Mouse (Mus musculus): ENCODE measurements around the gene Mbd6.
"Not testable (repeated sequence)": the region's sequence is repeated elsewhere in the genome, so short reads cannot be mapped to it uniquely, and the experiment has no call there.

Mbd6 gene

DNA sequence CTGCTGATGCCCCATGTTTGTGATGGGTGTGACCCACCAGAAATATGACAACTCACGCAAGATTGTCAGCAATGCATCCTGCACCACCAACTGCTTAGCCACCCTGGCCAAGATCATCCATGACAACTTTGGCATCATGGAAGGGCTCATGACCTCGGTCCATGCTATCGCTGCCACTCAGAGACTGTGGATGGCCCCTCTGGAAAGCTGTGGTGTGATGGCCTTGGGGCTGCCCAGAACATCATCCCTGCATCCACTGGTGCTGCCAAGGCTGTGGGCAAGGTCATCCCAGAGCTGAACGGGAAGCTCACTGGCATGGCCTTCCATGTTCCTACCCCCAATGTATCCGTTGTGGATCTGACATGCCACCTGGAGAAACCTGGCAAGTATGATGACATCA is 24.7 kb upstream of the Mbd6 start:
- in situ Hi-C loops (cut with MboI, MseI) = not testable (repeated sequence)

DNA sequence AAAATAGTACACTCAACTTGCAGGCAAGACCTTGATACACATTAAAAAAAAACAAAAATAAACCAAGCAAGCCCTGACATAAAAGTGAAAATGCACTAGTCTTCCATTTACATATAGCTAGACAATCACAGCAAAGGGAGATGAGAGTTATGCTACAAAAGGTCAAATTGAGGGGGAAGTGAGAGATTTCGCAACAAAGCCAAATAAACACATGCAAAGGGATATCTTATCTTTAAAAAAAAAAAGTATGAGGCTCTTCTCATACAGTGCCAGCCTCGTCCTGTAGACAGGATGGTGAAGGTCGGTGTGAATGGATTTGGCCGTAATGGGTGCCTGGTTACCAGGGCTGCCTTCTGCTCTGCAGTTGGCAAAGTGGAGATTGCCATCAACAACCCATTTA is 24.0 kb upstream of the Mbd6 start:
- in situ Hi-C loops (cut with MboI, MseI) = no loop called here

DNA sequence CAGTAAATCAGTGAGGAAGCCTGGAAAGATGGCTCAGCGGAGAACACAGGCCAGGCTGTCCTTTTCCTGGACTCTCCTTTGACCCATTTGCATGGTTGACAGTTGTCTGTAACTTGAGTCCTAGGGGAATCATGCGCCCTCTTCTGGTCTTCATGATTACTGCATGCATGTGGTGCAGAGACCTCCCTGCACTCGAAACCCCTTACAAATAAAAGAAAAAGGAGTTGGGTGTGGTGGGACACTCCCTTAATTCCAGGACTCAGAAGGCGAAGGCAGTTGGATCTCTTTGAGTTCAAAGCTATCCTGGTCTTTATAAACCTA is 23.5 kb upstream of the Mbd6 start:
- in situ Hi-C loops (cut with MboI, MseI) = no loop called here

DNA sequence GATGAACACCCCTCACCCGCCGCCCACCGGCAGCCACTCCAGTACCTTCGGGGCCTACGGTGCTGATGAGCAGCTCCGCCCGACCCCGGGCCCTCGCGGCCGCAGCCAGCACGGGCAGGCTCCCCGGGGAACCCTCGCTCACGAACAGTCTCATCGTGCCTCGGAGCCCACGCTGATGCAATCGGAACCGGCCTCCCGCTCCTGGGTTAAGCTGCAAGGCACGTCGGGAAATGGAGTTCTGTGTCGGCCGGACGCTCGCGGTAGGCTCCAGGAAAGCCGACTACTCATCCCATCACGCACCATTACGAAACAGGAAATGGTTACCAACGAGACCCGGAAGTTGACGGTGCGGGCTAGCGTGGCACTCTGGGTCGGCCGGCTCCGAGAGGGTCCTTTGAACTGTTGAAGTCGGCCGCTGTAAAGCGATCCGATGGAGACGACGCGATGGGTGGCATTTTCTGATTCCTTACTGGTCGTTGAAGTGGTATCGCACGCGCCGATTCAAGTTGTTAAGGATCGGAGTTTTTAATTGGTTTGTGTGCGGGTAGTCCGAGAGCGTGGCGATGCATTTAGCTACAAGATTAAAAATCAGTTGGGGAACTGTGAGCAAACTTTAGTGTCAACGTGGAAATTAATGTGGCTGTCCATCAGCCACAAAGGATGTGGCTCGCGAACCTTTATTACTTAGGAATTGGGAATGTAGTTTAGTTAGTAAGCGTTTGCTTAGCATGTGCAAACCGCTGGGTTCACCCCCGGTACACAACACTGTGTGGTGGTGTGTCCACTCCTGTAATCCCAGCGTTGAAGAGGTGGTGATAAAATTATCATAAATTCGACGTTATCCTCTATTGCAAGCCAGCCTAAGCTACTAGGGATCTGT is 22.9 kb upstream of the Mbd6 start, which contains the start of gene Mars:
Gene Mars, minus strand, starts transcription at position 311 of the 880 bp plus-strand sequence.
- in situ Hi-C loops (cut with MboI, MseI) = no loop called here

DNA sequence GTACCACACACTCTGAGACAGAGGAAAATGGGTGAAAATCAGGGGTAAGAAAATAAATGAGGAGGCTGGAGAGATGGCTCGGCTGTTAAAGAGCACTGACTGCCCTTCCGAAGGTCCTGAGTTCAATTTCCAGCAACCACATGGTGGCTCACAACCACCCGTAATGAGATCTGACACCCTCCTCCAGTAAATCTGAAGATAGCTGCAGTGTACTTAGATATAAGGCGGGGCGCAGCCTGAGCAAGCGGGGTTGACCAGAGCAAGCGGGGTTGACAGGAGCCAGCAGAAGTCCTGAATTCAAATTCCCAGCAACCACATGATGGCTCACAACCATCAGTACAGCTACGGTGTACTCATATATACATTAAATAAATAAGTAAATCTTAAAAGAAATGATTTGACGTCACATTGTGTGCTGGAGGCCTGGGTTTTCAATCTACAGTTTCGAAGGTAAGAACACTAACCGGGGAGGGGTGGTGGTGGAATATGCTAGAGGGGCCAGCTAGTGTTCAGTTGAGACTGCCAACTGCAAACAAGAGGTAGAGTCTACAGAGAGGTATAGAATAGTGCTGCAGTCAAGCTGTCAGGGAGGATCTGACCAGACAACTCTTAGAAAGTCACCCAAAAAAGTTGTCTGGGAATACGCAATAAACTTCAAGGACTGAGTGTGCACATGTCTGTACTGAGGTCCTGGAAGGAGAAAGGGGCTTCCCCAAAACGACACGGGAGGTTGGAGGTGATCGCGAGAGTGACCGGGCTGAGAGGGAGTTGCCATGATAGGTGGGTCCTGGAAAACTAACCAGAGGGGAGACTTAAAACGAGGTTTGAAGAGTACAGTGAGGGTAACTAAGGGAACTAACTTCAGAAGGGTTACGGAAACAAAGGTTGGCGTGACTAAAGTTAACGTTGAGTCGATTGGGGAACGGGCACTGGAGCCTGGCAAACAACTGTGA is 22.0 kb upstream of the Mbd6 start:
- in situ Hi-C loops (cut with MboI, MseI) = no loop called here

DNA sequence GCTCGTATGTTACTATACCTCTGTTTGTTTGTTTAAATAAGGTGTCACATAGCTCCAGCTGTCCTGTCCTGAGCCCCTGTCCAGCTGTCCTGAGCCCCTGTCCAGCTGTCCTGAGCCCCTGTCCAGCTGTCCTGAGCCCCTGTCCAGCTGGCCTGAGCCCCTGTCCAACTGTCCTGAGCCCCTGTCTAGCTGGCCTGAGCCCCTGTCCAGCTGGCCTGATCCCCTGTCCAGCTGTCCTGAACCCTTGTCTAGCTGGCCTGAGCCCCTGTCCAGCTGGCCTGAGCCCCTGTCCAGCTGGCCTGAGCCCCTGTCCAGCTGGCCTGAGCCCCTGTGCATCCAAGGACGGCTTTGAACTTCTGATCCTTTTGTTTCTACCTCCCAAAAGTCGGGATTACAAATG is 20.3 kb upstream of the Mbd6 start:
- in situ Hi-C loops (cut with MboI, MseI) = not testable (repeated sequence)

DNA sequence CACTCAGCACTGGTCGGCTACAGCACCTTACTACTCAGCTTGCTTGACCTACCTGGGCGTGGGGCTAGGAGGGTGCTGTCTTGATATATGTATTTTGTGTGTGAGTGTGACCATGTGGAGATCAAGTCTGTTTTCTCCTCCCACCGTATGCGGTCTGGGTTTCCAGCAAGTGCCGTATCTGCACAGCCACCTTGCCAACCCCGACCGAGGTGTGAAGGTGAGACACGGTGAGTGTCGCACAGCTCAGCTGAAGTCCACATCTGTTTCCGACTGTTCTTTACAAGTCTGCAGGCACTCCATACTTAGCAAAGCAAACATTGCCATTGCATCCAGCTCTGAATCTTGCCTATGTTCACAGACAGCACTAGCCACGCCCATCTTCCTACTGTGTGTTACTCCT is 14.3 kb upstream of the Mbd6 start:
- in situ Hi-C loops (cut with MboI, MseI) = no loop called here

DNA sequence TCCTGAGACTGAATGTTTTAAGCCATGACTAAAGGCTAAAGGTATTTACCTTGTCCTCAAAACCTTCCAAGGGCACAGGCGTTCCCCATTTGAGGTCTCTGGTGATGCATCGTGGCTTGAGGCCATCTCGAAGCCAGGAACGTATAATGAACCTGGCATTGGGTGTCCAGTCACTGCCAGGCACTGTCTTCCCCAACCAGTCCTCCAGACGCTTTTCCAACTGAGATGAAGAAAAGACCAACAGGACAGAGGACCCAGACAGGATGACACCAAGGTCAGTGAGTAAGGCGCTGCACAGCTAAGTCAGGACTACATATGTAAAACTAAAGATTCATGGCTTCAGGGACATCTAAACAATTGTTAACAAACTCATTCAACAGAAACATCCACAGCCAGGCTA is 11.5 kb upstream of the Mbd6 start:
- in situ Hi-C loops (cut with MboI, MseI) = no loop called here

DNA sequence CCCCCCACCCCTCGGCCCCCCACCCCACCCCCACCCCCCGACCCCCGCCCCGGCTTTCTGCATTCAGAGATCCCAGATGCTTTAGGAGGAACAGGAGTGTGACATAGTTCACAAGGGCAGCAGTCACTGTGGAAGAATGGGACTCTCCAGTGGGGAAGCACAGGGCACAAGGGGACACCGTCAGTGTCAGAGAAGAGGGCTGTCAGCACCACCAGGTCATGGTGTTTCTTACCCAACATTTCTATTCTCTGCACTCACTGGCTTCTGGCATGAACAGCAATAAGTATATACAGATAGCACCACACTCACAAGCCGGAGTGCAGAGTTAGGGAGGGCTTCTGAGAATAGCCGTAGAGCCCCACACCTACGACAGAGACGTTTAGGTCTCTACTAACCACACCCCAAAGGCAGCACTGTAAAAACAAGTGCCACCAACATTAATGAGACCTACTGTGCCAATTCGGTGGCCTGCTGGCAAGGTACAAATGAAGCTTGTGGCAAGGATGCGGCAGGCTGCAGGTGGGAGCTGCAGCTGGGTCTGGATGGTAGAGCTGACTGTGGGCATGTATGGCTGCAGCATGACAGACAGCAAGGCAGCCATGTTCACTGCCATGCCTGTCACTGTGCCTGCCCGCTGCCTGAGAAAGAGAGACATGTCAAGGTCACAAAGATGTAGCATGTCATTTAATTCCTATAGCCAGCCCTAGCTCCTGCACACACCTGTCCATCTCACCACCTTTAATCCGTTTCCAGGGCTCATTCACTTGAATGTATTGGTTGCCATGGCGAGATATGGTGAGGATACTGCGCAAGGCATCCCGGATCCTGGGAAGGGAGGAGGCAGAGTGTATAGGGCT is 8.4 kb upstream of the Mbd6 start:
- in situ Hi-C loops (cut with MboI, MseI) = no loop called here

DNA sequence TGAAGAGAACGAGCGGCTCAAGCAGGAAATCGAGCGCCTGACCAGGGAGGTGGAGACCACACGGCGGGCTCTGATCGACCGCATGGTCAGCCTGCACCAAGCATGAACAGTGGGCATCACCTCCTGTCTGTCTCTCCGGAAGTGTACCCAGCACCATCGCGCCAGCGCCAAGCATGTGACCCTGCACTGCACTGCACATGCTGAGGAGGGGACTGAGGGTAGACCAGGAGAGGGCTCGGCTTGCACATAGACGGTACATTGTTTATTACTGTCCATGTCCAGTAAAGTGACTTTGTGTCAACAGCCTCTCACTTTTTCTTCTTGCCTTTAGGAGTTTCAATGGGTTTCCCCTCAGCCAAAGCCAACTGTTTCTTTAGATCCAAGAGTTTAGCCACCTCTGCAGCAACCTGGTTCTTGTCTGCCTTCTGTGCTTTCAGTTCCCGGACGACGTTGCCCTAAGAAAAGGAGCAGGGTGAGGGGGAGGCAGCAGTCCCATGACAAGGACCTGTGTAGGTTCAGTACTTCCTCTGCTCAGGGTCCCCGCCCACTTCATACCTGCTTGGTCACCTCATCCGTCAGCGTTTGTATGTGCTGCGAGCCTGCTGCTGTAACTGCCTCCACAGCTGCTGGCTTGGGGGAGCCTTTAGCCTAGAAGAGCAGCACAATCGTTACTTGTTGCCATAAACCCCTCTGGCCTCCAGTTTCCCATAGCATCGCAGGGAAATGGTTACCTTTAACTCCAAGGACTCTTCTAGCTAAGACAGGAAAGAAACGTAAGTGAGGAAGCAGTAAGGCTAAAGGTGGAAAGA is 7.4 kb upstream of the Mbd6 start:
- in situ Hi-C loops (cut with MboI, MseI) = no loop called here

DNA sequence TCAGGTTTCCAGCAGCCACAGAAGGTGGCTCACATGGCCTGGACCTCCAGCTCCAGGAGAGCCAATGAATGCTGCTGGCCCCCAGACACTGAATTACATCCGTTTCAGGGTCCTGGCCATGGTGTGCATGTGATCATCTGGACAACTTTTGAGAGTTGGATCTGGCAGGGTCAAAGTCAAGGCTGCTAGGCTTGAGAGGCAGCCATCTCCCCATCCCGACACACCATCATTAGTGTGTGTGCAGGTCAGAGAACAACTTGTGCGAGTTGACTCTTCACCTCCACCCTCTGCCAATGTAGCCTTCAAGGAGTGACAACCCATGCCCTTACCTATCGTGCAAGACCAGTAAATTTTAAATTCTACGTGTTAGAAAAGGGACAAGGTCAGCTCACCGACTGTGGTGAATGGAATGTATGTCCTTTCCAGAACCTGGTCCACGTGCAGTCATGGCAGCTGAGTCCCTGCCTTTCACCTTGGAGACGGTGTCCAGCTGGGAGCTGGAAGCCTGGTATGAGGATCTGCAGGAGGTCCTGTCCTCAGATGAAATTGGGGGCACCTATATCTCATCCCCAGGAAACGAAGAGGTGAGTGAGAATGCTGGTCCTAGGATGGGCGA is 6.2 kb upstream of the Mbd6 start:
- in situ Hi-C loops (cut with MboI, MseI) = no loop called here

DNA sequence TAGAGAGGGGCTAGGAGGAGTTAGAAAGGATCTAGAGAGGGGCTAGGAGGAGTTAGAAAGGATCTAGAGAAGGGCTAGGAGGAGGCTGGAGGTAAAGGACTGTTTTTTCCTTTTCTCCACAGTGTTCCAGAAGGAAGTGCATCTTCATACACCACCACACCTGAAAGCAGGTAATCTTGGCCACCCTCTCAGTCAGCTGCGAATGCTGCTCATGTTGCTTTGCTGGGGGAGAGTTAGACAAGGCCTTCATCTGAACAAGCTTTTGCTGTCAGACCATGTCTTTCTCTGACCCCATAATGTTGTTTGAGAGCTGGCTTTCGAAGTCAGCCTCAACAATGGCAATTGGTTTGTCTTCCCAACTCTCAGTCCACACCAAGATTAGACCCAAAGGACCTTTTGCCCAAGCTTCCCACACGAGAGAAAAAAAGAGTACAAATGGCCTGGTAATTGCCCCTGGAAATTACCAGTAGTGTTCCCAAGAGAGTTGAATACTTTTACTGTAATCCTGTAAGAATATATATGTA is 4.8 kb upstream of the Mbd6 start:
- in situ Hi-C loops (cut with MboI, MseI) = no loop called here

DNA sequence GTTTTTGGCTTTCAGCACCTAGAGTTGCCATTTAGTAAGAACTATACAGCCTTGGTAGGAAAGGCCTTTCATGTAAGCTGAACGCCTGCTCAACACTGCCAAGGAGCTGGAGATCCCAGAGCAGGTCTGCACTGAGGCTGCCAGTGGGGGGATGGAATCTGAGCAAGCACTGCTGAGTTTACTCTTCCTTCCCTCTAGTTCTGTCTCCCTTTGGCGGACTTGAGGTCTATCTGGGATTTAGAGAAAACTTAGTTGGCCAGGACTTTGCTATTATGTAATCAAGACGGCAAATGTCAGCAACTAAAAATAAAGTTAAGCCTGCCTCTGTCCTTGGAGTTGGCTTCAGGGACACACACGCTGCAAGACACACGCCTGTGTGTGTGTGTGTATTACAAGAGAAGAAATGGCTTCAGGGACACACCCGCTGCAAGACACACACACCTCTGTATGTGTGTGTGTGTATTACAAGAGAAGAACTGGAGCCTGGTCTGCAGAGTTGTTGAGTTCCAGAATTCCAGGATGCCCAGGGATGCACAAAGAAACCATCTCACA is 4.2 kb upstream of the Mbd6 start:
- in situ Hi-C loops (cut with MboI, MseI) = no loop called here

DNA sequence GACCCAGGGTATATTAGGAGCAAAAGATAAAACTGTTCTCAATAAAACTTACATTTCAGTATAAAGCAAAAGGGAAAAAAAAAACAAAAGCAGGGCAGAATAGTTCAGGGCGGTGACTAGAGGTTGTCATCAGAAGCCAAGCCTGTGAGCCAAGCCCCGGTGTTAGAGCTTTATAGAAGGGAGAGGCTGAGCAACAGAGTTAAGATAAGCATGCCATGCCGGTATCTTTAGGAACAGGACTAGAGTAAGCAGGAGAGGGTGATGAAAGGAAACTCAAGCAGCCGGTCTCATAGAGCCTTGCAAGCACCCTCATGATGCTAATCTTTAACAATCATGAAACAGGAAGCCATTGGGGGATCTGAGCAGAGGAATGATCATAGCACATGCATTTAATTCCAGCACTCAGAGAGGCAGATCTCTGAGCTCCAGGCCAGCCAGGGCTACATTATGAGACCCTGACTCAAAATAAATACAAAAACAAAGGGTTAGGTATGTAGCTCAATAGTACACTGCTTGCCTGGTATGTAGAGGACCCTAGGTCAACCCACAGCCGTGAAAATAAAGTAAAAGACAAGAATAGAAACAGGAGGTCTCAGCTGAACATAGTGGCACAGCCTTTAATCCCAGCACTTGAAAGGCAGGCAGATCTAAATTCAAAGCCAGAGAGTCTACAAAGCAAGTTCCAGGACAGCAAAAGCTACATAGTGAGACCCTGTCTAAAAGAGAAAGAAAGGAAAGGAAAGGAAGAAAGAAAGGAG is 3.2 kb upstream of the Mbd6 start:
- in situ Hi-C loops (cut with MboI, MseI) = no loop called here

DNA sequence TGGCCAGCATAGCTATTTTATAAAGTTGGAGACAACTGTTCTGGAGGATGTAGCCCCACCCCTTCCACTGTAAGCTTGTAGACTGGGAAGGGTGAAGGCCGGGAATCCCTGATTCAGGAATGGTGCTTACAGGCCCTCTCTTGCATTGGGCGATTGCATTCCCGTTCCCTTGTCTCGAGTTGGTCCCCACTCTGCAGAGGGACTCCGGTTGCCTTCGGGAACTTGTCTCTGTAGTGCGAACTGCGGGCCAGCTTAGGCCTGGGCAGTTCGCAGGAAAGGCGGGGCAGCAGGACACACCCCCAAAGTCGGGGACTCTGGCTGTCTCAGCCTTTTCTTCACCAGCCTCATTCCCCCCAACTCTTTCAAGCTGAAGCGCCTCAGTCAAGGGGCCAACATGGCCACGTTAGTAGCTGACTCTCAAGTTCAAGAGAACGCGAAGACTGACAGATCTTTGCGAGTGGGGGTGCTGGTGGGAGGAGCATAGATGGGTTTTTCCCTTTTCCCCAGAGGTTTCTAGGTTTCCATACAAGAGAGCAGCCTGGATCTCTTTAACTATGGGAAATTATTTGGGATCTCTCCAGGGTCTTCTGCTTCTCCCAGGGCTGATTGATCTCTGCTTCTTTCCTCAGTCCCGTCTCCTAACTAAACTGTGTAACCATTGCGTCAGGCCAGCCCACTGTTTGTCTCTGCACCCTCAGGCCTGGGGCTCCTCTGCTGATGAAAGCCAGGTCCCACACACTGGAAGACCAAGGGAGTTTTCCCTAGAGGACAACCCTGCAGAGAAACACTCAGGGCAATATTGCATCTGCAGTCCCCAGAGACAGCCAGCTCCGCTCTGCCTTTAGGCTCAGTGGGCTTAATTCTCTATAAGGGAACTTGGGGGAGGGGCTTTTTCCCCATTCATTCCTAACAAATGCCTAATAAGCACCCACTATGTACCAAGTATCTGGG is 2.4 kb upstream of the Mbd6 start:
- in situ Hi-C loops (cut with MboI, MseI) = no loop called here

DNA sequence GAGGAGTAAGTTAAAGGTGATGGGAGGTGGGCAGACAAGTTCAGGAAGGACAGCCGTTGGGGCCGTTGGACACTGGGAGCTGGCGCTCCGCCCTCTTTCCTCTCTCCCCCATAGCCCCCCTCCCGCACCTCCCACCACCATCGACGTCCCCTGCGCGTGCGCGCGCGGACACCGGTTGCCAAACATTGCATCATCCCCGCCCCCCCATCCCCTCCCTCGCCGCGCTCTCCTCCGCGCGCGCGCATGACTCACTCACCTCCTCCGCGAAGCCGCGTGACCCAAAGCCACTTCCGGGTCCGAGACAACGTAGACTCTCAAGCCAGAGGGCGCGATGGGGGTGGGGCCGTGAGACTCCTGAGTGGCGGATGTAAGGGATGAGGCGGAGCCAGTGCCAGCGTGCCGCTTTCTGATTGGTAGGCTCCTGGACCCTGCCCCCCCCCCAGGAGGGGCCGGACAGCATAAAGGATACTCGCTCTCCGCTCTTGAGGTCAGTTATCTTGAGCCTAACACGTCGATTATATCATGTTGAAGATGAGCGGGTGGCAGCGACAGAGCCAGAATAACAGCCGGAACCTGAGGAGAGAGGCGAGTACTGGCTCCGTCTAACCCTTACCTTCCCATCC is 1.6 kb upstream of the Mbd6 start:
- in situ Hi-C loops (cut with MboI, MseI) = no loop called here

DNA sequence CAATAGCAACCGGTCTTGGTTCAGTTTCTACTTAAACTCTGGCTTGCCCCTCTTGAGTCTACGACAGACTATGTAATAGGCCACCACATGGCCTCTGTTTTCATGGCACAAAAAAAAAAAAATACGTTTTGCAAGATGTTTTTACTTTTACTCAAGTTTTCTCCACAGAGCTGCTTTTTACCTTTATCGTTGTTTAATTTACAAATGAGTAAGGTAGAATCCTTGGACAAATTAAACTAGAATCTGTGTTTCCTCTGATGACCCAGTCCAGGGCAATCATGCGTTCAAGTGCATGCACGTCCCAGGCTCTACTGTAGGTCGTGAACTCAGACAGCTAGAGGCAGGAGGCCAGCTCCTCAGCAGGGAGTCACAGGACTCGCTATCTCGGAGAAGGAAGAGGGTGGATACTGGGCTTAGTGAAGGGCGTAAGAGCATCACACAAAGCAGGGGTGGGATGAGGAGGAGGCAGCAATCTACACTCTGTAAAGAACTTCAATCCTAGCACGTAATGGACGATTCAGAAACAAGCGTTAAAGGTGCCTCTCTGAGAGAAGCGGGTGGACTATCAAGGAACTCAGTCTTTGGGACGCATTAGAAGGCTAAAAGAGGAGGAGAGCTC is 864 bp upstream of the Mbd6 start:
- in situ Hi-C loops (cut with MboI, MseI) = no loop called here
